Mouse (Mus musculus): Measurements from ENCODE around the gene Mcm10.

DNA sequence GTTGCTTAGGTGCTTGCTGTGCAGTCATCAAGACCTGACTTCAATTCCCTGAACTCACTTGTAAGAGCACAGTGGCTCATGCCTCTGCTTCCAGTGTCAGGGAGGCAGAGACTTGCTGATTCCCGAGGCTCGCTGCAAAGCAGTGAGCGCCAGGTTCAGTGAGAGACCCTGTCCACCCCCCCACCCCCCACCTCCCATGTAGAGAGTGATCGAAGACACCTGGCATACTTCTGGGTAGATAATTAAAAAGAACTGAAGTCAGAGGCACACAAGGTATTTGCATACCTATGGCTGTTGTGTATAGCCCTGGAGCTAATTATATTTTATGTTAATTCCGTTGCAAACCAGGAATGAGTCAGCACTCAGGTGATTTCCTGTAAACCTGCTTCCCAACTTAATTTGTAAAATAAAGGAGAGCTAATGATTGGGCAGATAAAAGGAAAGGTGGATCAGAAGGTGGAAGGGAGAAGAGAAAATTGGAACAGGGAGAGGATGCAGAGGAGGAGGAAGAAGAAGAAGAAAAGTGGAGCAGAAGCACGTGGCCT, 58.3 kb downstream of the Mcm10 start:
- TF ChIP-seq POLR2A (IDR thresholded peaks at IDR 0.05; ENCODE audit: insufficient read depth, low read length), result no peak
- TF ChIP-seq CTCF (IDR thresholded peaks at IDR 0.05; ENCODE audit: low read depth, low read length), result no peak

All from ES-Bruce4 (cell line).